Mouse (Mus musculus): Measurements from ENCODE around the gene Tbc1d2.
"Not testable (repeated sequence)": the region's sequence is repeated elsewhere in the genome, so short reads cannot be mapped to it uniquely, and the experiment has no call there.

The Tbc1d2 gene

GRCm38 (mm10) chr4:46598981-46599380, 51.0 kb downstream of the Tbc1d2 start:
- CTCF ChIA-PET, result interaction anchor here in 1 of 4 experiments (0.6 to 1.0 kb wide), 5 partner anchors 9 to 721 kb away, joined by 3 to 7 read pairs (median 3); no protein-coding TSS in a partner anchor
- POLR2A ChIA-PET, result interaction anchor here in 1 of 4 experiments (1.4 kb wide), 1 partner anchor 35 kb away, joined by 3 read pairs; no protein-coding TSS in a partner anchor

- POLR2A ChIA-PET, result interaction anchor here in 1 of 4 experiments (1.6 kb wide), 1 partner anchor 78 kb away, joined by 3 read pairs; no protein-coding TSS in a partner anchor
These were observed 51.9 kb downstream of the Tbc1d2 start for GRCm38 (mm10) chr4:46598111-46598510.

GRCm38 (mm10) chr4:46597286-46597961, 52.6 kb downstream of the Tbc1d2 start:
- ChIA-PET POLR2A (interaction anchor here in 1 of 4 experiments (1.6 kb wide), 1 partner anchor 78 kb away, joined by 3 read pairs; no protein-coding TSS in a partner anchor), CTCF (interaction anchor here in 2 of 4 experiments (0.6 to 1.5 kb wide), 2 partner anchors 14 to 60 kb away, joined by 3 to 6 read pairs; no protein-coding TSS in a partner anchor)

More at GRCm38 (mm10) chr4:46598111-46598510, 51.9 kb downstream of the Tbc1d2 start:
- CTCF ChIA-PET, result no interaction called here

GRCm38 (mm10) chr4:46596398-46596797, 53.6 kb downstream of the Tbc1d2 start:
- ChIA-PET CTCF (interaction anchor here in 1 of 4 experiments (1.5 kb wide), 1 partner anchor 15 kb away, joined by 6 read pairs; no protein-coding TSS in a partner anchor), POLR2A (no interaction called here)

GRCm38 (mm10) chr4:46594131-46594530, 55.9 kb downstream of the Tbc1d2 start:
- POLR2A ChIA-PET, result no interaction called here
- CTCF ChIA-PET, result interaction anchor here (0.6 to 0.7 kb wide), 5 partner anchors 17 to 408 kb away, joined by 4 to 11 read pairs (median 5); no protein-coding TSS in a partner anchor

- ChIA-PET CTCF (no interaction called here), POLR2A (interaction anchor here in 1 of 4 experiments (0.5 to 0.6 kb wide), 2 partner anchors 32 to 77 kb away, joined by 3 read pairs; no protein-coding TSS in a partner anchor)
These were observed 56.5 kb downstream of the Tbc1d2 start for GRCm38 (mm10) chr4:46593472-46593871.

- ChIA-PET POLR2A (interaction anchor here in 2 of 4 experiments (0.9 to 1.2 kb wide), 3 partner anchors 10 to 26 kb away, joined by 3 read pairs; partner anchors contain the start of gene Coro2a (in 1 of the 2)), CTCF (interaction anchor here in 3 of 4 experiments (0.6 to 1.8 kb wide), 9 partner anchors 10 to 1460 kb away, joined by 3 to 17 read pairs (median 5); partner anchors contain the start of gene Coro2a (in 3 of the 3))
These were observed 58.0 kb downstream of the Tbc1d2 start for GRCm38 (mm10) chr4:46591833-46592520.

GRCm38 (mm10) chr4:46590810-46591209, 59.2 kb downstream of the Tbc1d2 start:
- ChIA-PET CTCF (interaction anchor here in 1 of 4 experiments (1.3 kb wide), 1 partner anchor 20 kb away, joined by 4 read pairs; no protein-coding TSS in a partner anchor), POLR2A (interaction anchor here in 1 of 4 experiments (0.9 kb wide), 1 partner anchor 21 kb away, joined by 3 read pairs; no protein-coding TSS in a partner anchor)

- POLR2A ChIA-PET, result interaction anchor here in 1 of 4 experiments (0.6 kb wide), 1 partner anchor 26 kb away, joined by 3 read pairs; no protein-coding TSS in a partner anchor
- CTCF ChIA-PET, result interaction anchor here in 2 of 4 experiments (0.5 to 0.6 kb wide), 2 partner anchors 235 to 785 kb away, joined by 3 to 4 read pairs; no protein-coding TSS in a partner anchor
These were observed 59.9 kb downstream of the Tbc1d2 start for GRCm38 (mm10) chr4:46589946-46590684.

GRCm38 (mm10) chr4:46589151-46589550, 60.9 kb downstream of the Tbc1d2 start:
- ChIA-PET CTCF (interaction anchor here in 3 of 4 experiments (0.6 kb wide), 4 partner anchors 21 to 786 kb away, joined by 3 read pairs; no protein-coding TSS in a partner anchor), POLR2A (interaction anchor here in 1 of 4 experiments (0.6 kb wide), 1 partner anchor 25 kb away, joined by 3 read pairs; no protein-coding TSS in a partner anchor)

GRCm38 (mm10) chr4:46586473-46586872, 63.5 kb downstream of the Tbc1d2 start:
- ChIA-PET CTCF (interaction anchor here in 1 of 4 experiments (0.5 kb wide), 1 partner anchor 17 kb away, joined by 5 read pairs; no protein-coding TSS in a partner anchor), POLR2A (no interaction called here)

GRCm38 (mm10) chr4:46585811-46586190, 64.2 kb downstream of the Tbc1d2 start:
- ChIA-PET POLR2A (interaction anchor here in 1 of 4 experiments (0.6 kb wide), 1 partner anchor 105 kb away, joined by 4 read pairs; no protein-coding TSS in a partner anchor), CTCF (interaction anchor here in 1 of 4 experiments (1.0 kb wide), 1 partner anchor 16 kb away, joined by 4 read pairs; the partner anchor contains the start of gene Coro2a)

GRCm38 (mm10) chr4:46585041-46585810, 64.8 kb downstream of the Tbc1d2 start:
- CTCF ChIA-PET, result interaction anchor here in 2 of 4 experiments (0.6 to 1.0 kb wide), 2 partner anchors 17 to 81 kb away, joined by 4 to 7 read pairs; partner anchors contain the start of gene Coro2a (in 1 of the 2)
- POLR2A ChIA-PET, result interaction anchor here in 2 of 4 experiments (0.6 to 0.8 kb wide), 2 partner anchors 10 to 104 kb away, joined by 3 to 4 read pairs; no protein-coding TSS in a partner anchor

GRCm38 (mm10) chr4:46584536-46584935, 65.5 kb downstream of the Tbc1d2 start:
- CTCF ChIA-PET, result not testable (repeated sequence)
- POLR2A ChIA-PET, result interaction anchor here in 1 of 4 experiments (0.8 kb wide), 1 partner anchor 10 kb away, joined by 3 read pairs; no protein-coding TSS in a partner anchor

GRCm38 (mm10) chr4:46584084-46584483, 65.9 kb downstream of the Tbc1d2 start:
- POLR2A ChIA-PET, CTCF ChIA-PET: not testable (repeated sequence)

- POLR2A ChIA-PET, CTCF ChIA-PET: not testable (repeated sequence)
These were observed 68.0 kb downstream of the Tbc1d2 start for GRCm38 (mm10) chr4:46582024-46582423.

- CTCF ChIA-PET, POLR2A ChIA-PET: not testable (repeated sequence)
These were observed 68.4 kb downstream of the Tbc1d2 start for GRCm38 (mm10) chr4:46581577-46581976.
